Mouse (Mus musculus) forebrain, embryonic 11.5 days (tissue): ENCODE results near the gene Nckap5l. TPM values are rescaled to one million over a fixed set of nuclear protein-coding genes. Genes with fewer than 3 reads are reported as not detected.
A peak's percentile ranks its signal among the peaks of the same experiment; 100 is the strongest.

ENCODE experiments used
- ATAC-seq: fragments of 200-750 bp; cut with Nextera tagmentation; replicated peaks from 2 replicates; pipeline ENCODE4 v1.8.0; 2017; ENCODE audit warnings: moderate TSS enrichment; ENCODE audit not compliant: low FRiP score
- DNase-seq: peaks from one replicate; pipeline ENCODE4 v3.0.0-alpha.2; 2017; ENCODE audit warnings: low spot score
- H3K27ac ChIP-seq: fragments of 300-500 bp; sonication (generic); 2 replicates; pipeline ENCODE4 v1.5.1; 2014; ENCODE audit warnings: low read depth, low read length
- H3K27me3 ChIP-seq: fragments of 300-500 bp; sonication (generic); 2 replicates; pipeline ENCODE4 v1.6.1; 2014; ENCODE audit warnings: mild to moderate bottlenecking, low read length, mixed read lengths; ENCODE audit not compliant: control insufficient read depth, insufficient read depth
- H3K36me3 ChIP-seq: fragments of 300-500 bp; sonication (generic); 2 replicates; pipeline ENCODE4 v1.6.1; 2014; ENCODE audit warnings: mild to moderate bottlenecking, low read length, moderate library complexity, mixed read lengths; ENCODE audit not compliant: control insufficient read depth, insufficient read depth
- H3K4me1 ChIP-seq: fragments of 300-500 bp; sonication (generic); replicated peaks from 2 replicates; pipeline ENCODE4 v1.6.1; 2014; ENCODE audit warnings: low read length, mixed read lengths; ENCODE audit not compliant: control insufficient read depth, insufficient read depth
- H3K4me2 ChIP-seq: fragments of 300-500 bp; sonication (generic); 2 replicates; pipeline ENCODE4 v1.6.1; 2014; ENCODE audit warnings: low read depth, mild to moderate bottlenecking, low read length, moderate library complexity, mixed read lengths; ENCODE audit not compliant: severe bottlenecking
- H3K4me3 ChIP-seq: fragments of 300-500 bp; sonication (generic); 2 replicates; pipeline ENCODE4 v1.5.1; 2014; ENCODE audit warnings: low read depth, low read length
- H3K9ac ChIP-seq: fragments of 300-500 bp; sonication (generic); 2 replicates; pipeline ENCODE4 v1.6.1; 2014; ENCODE audit warnings: low read length
- H3K9me3 ChIP-seq: fragments of 300-500 bp; sonication (generic); 2 replicates; pipeline ENCODE4 v1.6.1; 2016; ENCODE audit warnings: low read length, mixed read lengths; ENCODE audit not compliant: control insufficient read depth
- WGBS: fragments of 180-500 bp; shearing (Covaris S2); extraction: QIAGEN DNeasy Blood & Tissue Kit; methylation state at CpG from one replicate; pipeline ENCODE4 v1.1.7; 2014; 5-methylcytosine and 5-hydroxymethylcytosine counted together
- polyA plus RNA-seq: library from polyadenylated mRNA; unstranded; fragments of >200 nt; fragmentation: Nextera tagmentation; extraction: Ambion mirVana; gene quantifications from 2 replicates; pipeline ENCODE4 v1.2.1, GENCODE M21; 2014

Gene Nckap5l
- polyA plus RNA-seq, 1 experiment from 2014 or later = 12.2 TPM

DNA sequence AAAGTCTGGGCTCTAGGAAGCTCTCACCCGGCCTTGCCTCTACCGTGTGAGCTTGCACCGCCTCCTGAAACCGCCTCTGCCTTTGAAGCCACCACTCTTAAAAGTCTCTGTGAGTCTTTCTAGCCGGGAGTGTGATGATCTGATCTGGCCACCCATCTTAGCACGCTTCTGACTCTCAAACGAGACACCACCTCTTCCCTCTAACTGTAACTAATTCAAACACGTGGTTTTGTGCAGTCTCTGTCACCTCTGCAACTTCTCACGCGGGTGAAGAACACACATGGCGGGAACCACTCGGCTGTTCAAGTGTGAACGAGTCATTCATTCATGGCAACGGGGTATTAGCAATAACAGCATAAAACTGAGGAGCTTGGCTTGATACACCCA lies 14.1 kb upstream of the Nckap5l start:
- DNase-seq (no peak), ATAC-seq (no peak)
- H3K4me2 ChIP-seq = no peak overlapping the region
- no peaks in the 10 kb centered on the region for H3K27me3 ChIP-seq
- H3K27ac ChIP-seq = no peak overlapping the region
- peaks cover 2% of the 10 kb centered on the region; the same call in 1 of the 2 replicates for H3K4me1 ChIP-seq
- no peak overlapping the region for H3K4me3 ChIP-seq
- no peak overlapping the region for H3K9ac ChIP-seq
- WGBS = 83% methylated on average over 14 of the region's 14 CpGs
- peaks cover 3% of the 10 kb centered on the region; the same call in 1 of the 2 replicates for H3K36me3 ChIP-seq
- no peaks in the 10 kb centered on the region for H3K9me3 ChIP-seq

- no peaks in the 10 kb centered on the region for H3K27me3 ChIP-seq
- H3K9me3 ChIP-seq = no peaks in the 10 kb centered on the region
- ATAC-seq = no peak
- WGBS = 66% methylated on average over 17 of the region's 17 CpGs
- H3K4me1 ChIP-seq = peaks cover 2% of the 10 kb centered on the region; the same call in 1 of the 2 replicates
- no peak overlapping the region for H3K4me2 ChIP-seq
- no peak overlapping the region for H3K9ac ChIP-seq
- DNase-seq = peak; percentile 64
- peaks cover 3% of the 10 kb centered on the region; the same call in 1 of the 2 replicates for H3K36me3 ChIP-seq
- no peak overlapping the region for H3K27ac ChIP-seq
- no peak overlapping the region for H3K4me3 ChIP-seq
Measured at GRCm38 (mm10) chr15:99470971-99471676, 13.6 kb upstream of the Nckap5l start.

- DNase-seq (no peak), ATAC-seq (no peak)
- H3K36me3 ChIP-seq = peaks cover 3% of the 10 kb centered on the region; the same call in 1 of the 2 replicates
- no peaks in the 10 kb centered on the region for H3K9me3 ChIP-seq
- H3K9ac ChIP-seq = no peak overlapping the region
- WGBS = 94% methylated on average over 31 of the region's 31 CpGs
- no peaks in the 10 kb centered on the region for H3K27me3 ChIP-seq
- H3K4me2 ChIP-seq = no peak overlapping the region
- no peak overlapping the region for H3K27ac ChIP-seq
- H3K4me3 ChIP-seq = no peak overlapping the region
- peaks cover 2% of the 10 kb centered on the region; the same call in 1 of the 2 replicates for H3K4me1 ChIP-seq
Measured at GRCm38 (mm10) chr15:99470224-99470761, 12.7 kb upstream of the Nckap5l start.

DNA sequence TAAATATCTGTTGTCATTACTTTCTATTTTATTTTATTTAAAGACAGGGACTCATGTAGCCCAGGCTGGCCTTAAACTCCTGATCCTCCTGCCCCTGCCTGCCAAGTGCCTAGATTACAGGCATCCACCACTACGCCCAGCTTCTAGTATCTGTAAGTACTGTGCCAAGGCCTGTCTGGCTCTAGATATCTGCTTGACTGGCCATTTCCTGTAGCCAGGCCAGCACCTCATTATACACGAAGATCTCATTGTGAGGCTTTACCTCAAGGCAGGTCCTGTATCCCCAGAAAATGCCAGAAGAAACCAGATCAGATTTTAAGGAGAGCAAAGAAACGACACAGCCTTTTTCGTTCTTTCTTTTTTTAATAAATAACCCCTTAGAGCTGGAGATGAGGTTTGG lies 12.2 kb upstream of the Nckap5l start:
- no peak overlapping the region for H3K4me3 ChIP-seq
- no peak overlapping the region for H3K27ac ChIP-seq
- ATAC-seq (no peak), DNase-seq (no peak)
- 88% methylated on average over 4 of the region's 4 CpGs for WGBS
- peaks cover 3% of the 10 kb centered on the region; the same call in 1 of the 2 replicates for H3K36me3 ChIP-seq
- no peaks in the 10 kb centered on the region for H3K27me3 ChIP-seq
- H3K9ac ChIP-seq = no peak overlapping the region
- H3K4me1 ChIP-seq = peaks cover 2% of the 10 kb centered on the region; the same call in 1 of the 2 replicates
- H3K4me2 ChIP-seq = no peak overlapping the region
- no peaks in the 10 kb centered on the region for H3K9me3 ChIP-seq

- peaks cover 3% of the 10 kb centered on the region; the same call in 1 of the 2 replicates for H3K36me3 ChIP-seq
- peak; percentile 79 for DNase-seq
- no peak overlapping the region for H3K4me2 ChIP-seq
- H3K9ac ChIP-seq = no peak overlapping the region
- no peak overlapping the region for H3K4me3 ChIP-seq
- 42% methylated on average over 3 of the region's 3 CpGs for WGBS
- no peak overlapping the region for H3K27ac ChIP-seq
- peaks cover 2% of the 10 kb centered on the region; the same call in 1 of the 2 replicates for H3K4me1 ChIP-seq
- no peaks in the 10 kb centered on the region for H3K27me3 ChIP-seq
- 0 out of 2 replicates have a peak, but pooled peaks have one; percentile 49 for ATAC-seq
- no peaks in the 10 kb centered on the region for H3K9me3 ChIP-seq
Measured at GRCm38 (mm10) chr15:99469067-99469466, 11.5 kb upstream of the Nckap5l start.

DNA sequence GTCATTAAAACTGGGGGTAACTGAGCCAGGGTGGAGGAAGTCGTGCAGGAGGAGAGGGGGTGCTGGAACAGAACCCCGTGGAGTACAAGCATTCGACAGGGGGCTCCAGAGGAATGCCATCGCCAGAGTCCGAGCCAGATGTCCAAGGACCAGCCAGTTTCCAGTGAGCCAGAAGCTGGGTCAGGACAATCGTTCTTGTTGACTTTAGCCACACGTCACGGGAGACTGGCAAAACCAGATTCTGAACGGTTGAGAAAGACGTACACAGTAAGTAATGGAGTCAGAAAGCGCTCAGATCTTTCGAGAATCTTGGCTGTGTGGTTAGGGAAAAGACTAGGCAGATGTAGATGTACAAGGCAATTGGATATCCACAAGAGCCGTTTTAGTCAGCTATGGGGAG lies 5.6 kb upstream of the Nckap5l start:
- Histone ChIP-seq H3K27me3 (no peaks in the 10 kb centered on the region), H3K27ac (no peak overlapping the region), H3K9ac (no peak overlapping the region), H3K9me3 (no peaks in the 10 kb centered on the region), H3K4me2 (no peak overlapping the region), H3K36me3 (no peaks in the 10 kb centered on the region), H3K4me3 (no peak overlapping the region), H3K4me1 (no peaks in the 10 kb centered on the region)
- 79% methylated on average over 13 of the region's 13 CpGs for WGBS
- ATAC-seq = no peak
- DNase-seq = no peak

GRCm38 (mm10) chr15:99456963-99457605 lies 464 bp downstream of the Nckap5l start:
- peak overlapping the region; percentile 80 for H3K4me3 ChIP-seq
- H3K27ac ChIP-seq = peak overlapping the region; percentile 46
- WGBS = 0% methylated on average over 36 of the region's 43 CpGs
- peak; percentile 81 for ATAC-seq
- peak overlapping the region; percentile 73 for H3K9ac ChIP-seq
- no peaks in the 10 kb centered on the region for H3K9me3 ChIP-seq
- peak; percentile 87 for DNase-seq
- peaks cover 2% of the 10 kb centered on the region; the same call in 1 of the 2 replicates for H3K4me1 ChIP-seq
- H3K36me3 ChIP-seq = no peaks in the 10 kb centered on the region
- peak overlapping the region; percentile 64 for H3K4me2 ChIP-seq
- H3K27me3 ChIP-seq = no peaks in the 10 kb centered on the region

DNA sequence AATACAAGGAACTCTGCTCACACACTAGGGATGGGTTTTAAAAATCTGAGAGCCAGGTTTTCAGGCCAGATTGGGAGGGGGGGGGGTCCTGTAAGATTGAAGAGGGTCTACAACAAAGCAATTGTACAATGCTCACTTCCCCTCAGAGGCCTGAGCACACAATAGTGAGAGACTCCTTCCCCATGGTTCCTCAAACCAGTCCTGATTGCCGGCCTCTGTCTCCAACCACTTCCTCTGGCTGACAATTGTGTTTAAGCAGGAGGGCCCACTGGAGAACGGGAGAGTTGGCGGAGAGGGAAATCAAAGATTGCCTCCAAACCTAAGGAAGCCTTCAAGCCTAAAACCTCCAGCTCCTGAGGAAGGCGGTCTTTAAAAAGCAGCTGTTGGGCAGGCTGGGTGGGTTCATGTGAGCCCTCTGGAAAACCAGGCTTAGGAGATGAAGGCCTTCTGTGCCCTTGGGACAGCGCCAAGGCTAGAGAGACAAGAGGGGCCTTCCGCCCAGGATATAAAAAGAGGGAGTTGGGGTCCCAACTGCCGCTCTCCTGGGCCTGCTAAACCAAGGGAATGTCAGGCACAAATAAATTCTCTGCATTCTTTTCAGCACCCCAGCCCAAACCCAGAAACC lies 1.1 kb downstream of the Nckap5l start:
- 19% methylated on average over 7 of the region's 7 CpGs for WGBS
- ATAC-seq = 0 out of 2 replicates have a peak, but pooled peaks have one; percentile 4

More for the DNA sequence above, 1.1 kb downstream of the Nckap5l start:
- Histone ChIP-seq H3K4me2 (peak overlapping the region; percentile 64), H3K27me3 (no peaks in the 10 kb centered on the region), H3K27ac (0 out of 2 replicates have a peak overlapping the region, but pooled peaks have one; percentile 46), H3K36me3 (no peaks in the 10 kb centered on the region), H3K9ac (peak overlapping the region; percentile 73), H3K9me3 (no peaks in the 10 kb centered on the region), H3K4me1 (peaks cover 2% of the 10 kb centered on the region; the same call in 1 of the 2 replicates), H3K4me3 (peak overlapping the region; percentile 80)
- DNase-seq = no peak
